ENCODE assay signal across 12 mouse cellular contexts in genomic region chr2:52567421-52567820, GRCm38 (mm10).
"Had no signal": no experiment of that assay in that cellular context is flagged by ENCODE, and none has a peak within 500 bp of the region (broad histone marks: within the 10 kb centered on the region; RNA-seq: fewer than 3 reads in every experiment).

No protein-coding gene starts in this region.

- H3K36me3 ChIP-seq: liver, embryonic 13.5 days; lung, embryonic 15.5 days; midbrain, embryonic 12.5 days had no signal

- H3K4me3 ChIP-seq: left cerebral cortex, adult 2 months; liver, embryonic 13.5 days; lung, embryonic 15.5 days; midbrain, embryonic 12.5 days had no signal

- H3K9me3 ChIP-seq: liver, embryonic 13.5 days; lung, embryonic 15.5 days; midbrain, embryonic 12.5 days had no signal

- H3K9ac ChIP-seq: liver, embryonic 13.5 days; liver, postnatal 0 days; lung, embryonic 15.5 days; midbrain, embryonic 12.5 days had no signal

- H3K4me2 ChIP-seq: liver, embryonic 13.5 days; lung, embryonic 15.5 days; midbrain, embryonic 12.5 days had no signal

- DNase-seq: kidney, postnatal 10 days; liver; liver, embryonic 13.5 days; liver, postnatal 0 days; lung, postnatal 14 days; right cerebral cortex, adult 18-20 months; right cerebral cortex, postnatal 25 days; thymus, adult 18-20 months; thymus, postnatal 14 days had no signal

- H3K27ac ChIP-seq: left cerebral cortex, adult 2 months; liver, embryonic 13.5 days; lung, embryonic 15.5 days; midbrain, embryonic 12.5 days had no signal

- ATAC-seq: liver, postnatal 0 days had no signal

- H3K27me3 ChIP-seq: liver, embryonic 13.5 days; lung, embryonic 15.5 days; midbrain, embryonic 12.5 days had no signal

- H3K4me1 ChIP-seq: midbrain, embryonic 12.5 days had no signal
